Mouse (Mus musculus): ENCODE measurements around the gene Qsox2. TPM values are rescaled to one million over a fixed set of nuclear protein-coding genes. Genes with fewer than 3 reads are reported as not detected.

The Qsox2 gene
- total RNA-seq, 1 experiment from 2014 or later: 2.9 TPM

- no peak for ATAC-seq (ENCODE audit: extremely low read depth, insufficient number of reproducible peaks, low FRiP score, poor library complexity, severe bottlenecking)
Observed at GRCm38 (mm10) chr2:26176731-26177130, 60.6 kb downstream of the Qsox2 start.

- ATAC-seq (ENCODE audit: extremely low read depth, insufficient number of reproducible peaks, low FRiP score, poor library complexity, severe bottlenecking): no peak
Observed at GRCm38 (mm10) chr2:26175191-26175590, 62.1 kb downstream of the Qsox2 start.

DNA sequence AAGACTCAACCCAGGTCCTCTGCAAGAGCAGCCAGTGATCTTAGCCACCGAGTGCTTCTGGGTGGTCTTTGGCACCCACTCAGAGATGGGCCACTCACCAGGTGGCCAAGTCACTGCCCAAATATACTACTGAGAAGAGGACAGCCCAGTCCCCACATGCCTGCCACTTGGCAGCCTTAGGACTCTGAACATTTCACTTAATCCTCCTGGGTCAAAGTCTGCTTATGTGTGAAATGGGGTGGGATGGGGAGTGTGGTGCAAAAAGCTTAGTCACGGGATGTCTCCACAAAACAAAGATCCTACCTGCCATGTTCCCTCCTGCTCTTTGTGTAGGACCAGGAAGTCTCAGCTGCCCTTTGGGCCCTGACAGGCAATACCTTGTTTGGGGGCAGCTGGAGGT is 65.2 kb downstream of the Qsox2 start:
- no peak for ATAC-seq (ENCODE audit: extremely low read depth, insufficient number of reproducible peaks, low FRiP score, poor library complexity, severe bottlenecking)

- no peak for ATAC-seq (ENCODE audit: extremely low read depth, insufficient number of reproducible peaks, low FRiP score, poor library complexity, severe bottlenecking)
Observed at GRCm38 (mm10) chr2:26170376-26170775, 66.9 kb downstream of the Qsox2 start.

GRCm38 (mm10) chr2:26168843-26169579 is 68.3 kb downstream of the Qsox2 start:
- ATAC-seq (ENCODE audit: extremely low read depth, insufficient number of reproducible peaks, low FRiP score, poor library complexity, severe bottlenecking): no peak

DNA sequence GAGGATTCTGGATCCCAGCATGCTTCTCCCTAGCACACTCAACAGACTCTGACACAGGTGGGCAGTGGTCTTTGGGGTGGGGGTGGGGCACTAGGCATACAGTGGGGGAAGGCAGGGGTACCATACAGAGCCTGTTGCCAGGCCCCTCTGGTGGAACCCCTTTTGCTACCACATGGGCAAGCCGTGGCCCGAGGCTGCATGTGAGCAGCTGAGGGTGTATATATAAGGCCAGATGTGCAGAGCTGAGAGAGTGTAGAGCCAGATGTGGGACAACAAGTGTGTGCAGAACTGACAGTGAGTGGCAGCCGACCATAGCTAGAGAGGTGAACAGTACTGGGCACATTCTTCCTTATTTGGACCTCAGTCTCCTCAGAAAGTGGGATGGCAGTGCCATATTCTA is 70.4 kb downstream of the Qsox2 start:
- ATAC-seq (ENCODE audit: extremely low read depth, insufficient number of reproducible peaks, low FRiP score, poor library complexity, severe bottlenecking): no peak

Other genes starting within 250 kb of the Qsox2 start
- gene Ubac1, start 215.8 kb downstream of the Qsox2 start, total RNA-seq (2017): 32.2 and 33.3 TPM in 2 replicates
- 1.7 TPM in 2 replicates for gene Nacc2, start 114.3 kb downstream of the Qsox2 start, total RNA-seq (2017)
- not detected in 2 replicates for gene Lhx3, start 29.2 kb downstream of the Qsox2 start, total RNA-seq (2017)
- 0.12 TPM in 1 of 2 replicates, not detected in the other for gene Ccdc187, start 57.0 kb upstream of the Qsox2 start, total RNA-seq (2017)
- gene Gpsm1, start 78.0 kb upstream of the Qsox2 start, total RNA-seq (2017): 20.7 and 22.0 TPM in 2 replicates
- 6.2 and 7.7 TPM in 2 replicates for gene Dnlz, start 114.6 kb upstream of the Qsox2 start, total RNA-seq (2017)
- gene Card9, start 123.4 kb upstream of the Qsox2 start, total RNA-seq (2017): 118 and 130 TPM in 2 replicates
- gene Snapc4, start 143.1 kb upstream of the Qsox2 start, total RNA-seq (2017): 58.9 and 67.2 TPM in 2 replicates
- gene Entr1, start 151.8 kb upstream of the Qsox2 start, total RNA-seq (2017): 139 and 145 TPM in 2 replicates
- gene Pmpca, start 151.8 kb upstream of the Qsox2 start, total RNA-seq (2017): 52.1 and 65.4 TPM in 2 replicates
- gene Inpp5e, start 171.7 kb upstream of the Qsox2 start, total RNA-seq (2017): 17.1 and 18.5 TPM in 2 replicates
- gene Sec16a, start 207.7 kb upstream of the Qsox2 start, total RNA-seq (2017): 62.1 and 65.5 TPM in 2 replicates